Mouse (Mus musculus): ENCODE measurements around the gene Adcy2.
A peak's percentile ranks its signal among the peaks of the same experiment; 100 is the strongest.

Adcy2 gene

GRCm38 (mm10) chr13:68607652-68608405 is 391.5 kb downstream of the Adcy2 start:
- DNase-seq = no peak

- DNase-seq = peak; percentile 39 to 43
These were observed 393.6 kb downstream of the Adcy2 start for GRCm38 (mm10) chr13:68605689-68606126.

GRCm38 (mm10) chr13:68603085-68603484 is 396.3 kb downstream of the Adcy2 start:
- no peak for DNase-seq

GRCm38 (mm10) chr13:68601184-68601583 is 398.2 kb downstream of the Adcy2 start:
- peak; percentile 38 to 45 for DNase-seq

GRCm38 (mm10) chr13:68598953-68599352 is 400.4 kb downstream of the Adcy2 start:
- no peak for DNase-seq

GRCm38 (mm10) chr13:68597667-68598066 is 401.7 kb downstream of the Adcy2 start:
- DNase-seq = no peak

GRCm38 (mm10) chr13:68597199-68597598 is 402.1 kb downstream of the Adcy2 start, which contains the start of gene 1700001L19Rik:
1700001L19Rik (plus strand) TSS chr13:68597421.
- DNase-seq = no peak

- DNase-seq = peak; percentile 54 to 66
These were observed 405.5 kb downstream of the Adcy2 start for GRCm38 (mm10) chr13:68593797-68594196.

- DNase-seq = no peak
These were observed 411.0 kb downstream of the Adcy2 start for GRCm38 (mm10) chr13:68588352-68588751.

- no peak for DNase-seq
These were observed 413.9 kb downstream of the Adcy2 start for GRCm38 (mm10) chr13:68585441-68585840.

- peak; percentile 11 to 25 for DNase-seq
These were observed 415.4 kb downstream of the Adcy2 start for GRCm38 (mm10) chr13:68583961-68584360.

- no peak for DNase-seq
These were observed 416.9 kb downstream of the Adcy2 start for GRCm38 (mm10) chr13:68582517-68582780.

- DNase-seq = peak; percentile 99
These were observed 417.4 kb downstream of the Adcy2 start, which contains the start of the genes Mtrr and Fastkd3 for GRCm38 (mm10) chr13:68581747-68582516. Mtrr (minus strand) TSS chr13:68582149. Fastkd3 (plus strand) TSS chr13:68582234.

GRCm38 (mm10) chr13:68581086-68581740 is 418.1 kb downstream of the Adcy2 start:
- DNase-seq = no peak

GRCm38 (mm10) chr13:68577945-68578344 is 421.4 kb downstream of the Adcy2 start:
- no peak for DNase-seq

GRCm38 (mm10) chr13:68574398-68574797 is 424.9 kb downstream of the Adcy2 start:
- DNase-seq = no peak

- no peak for DNase-seq
These were observed 426.1 kb downstream of the Adcy2 start for GRCm38 (mm10) chr13:68572966-68573913.

- DNase-seq = no peak
These were observed 427.1 kb downstream of the Adcy2 start for GRCm38 (mm10) chr13:68572247-68572646.
